Mouse (Mus musculus) kidney, adult 2 months (tissue): Measurements from ENCODE around the gene Ppp1r1c. TPM values are rescaled to one million over a fixed set of nuclear protein-coding genes. Genes with fewer than 3 reads are reported as not detected.

Source experiments
- DNase-seq: peaks from one replicate; pipeline ENCODE4 v3.0.0; 2021
- H3K27ac ChIP-seq: fragments of 200-500 bp; 2 replicates; pipeline ENCODE4 v1.5.1; 2012; ENCODE audit warnings: low read depth, low read length, control low read depth, inconsistent platforms; ENCODE audit not compliant: insufficient read depth
- H3K27me3 ChIP-seq: fragments of 200-500 bp; replicated peaks from 2 replicates; pipeline ENCODE4 v1.6.1; 2012; ENCODE audit warnings: mild to moderate bottlenecking, moderate library complexity, low read length, inconsistent platforms; ENCODE audit not compliant: control insufficient read depth, insufficient read depth
- H3K36me3 ChIP-seq: fragments of 200-500 bp; 2 replicates; pipeline ENCODE4 v1.6.1; 2012; ENCODE audit warnings: mild to moderate bottlenecking, moderate library complexity, low read length, inconsistent platforms; ENCODE audit not compliant: control insufficient read depth, insufficient read depth
- H3K4me1 ChIP-seq: fragments of 200-500 bp; 2 replicates; pipeline ENCODE4 v1.6.1; 2011; ENCODE audit warnings: low read length; ENCODE audit not compliant: control insufficient read depth, insufficient read depth
- H3K4me3 ChIP-seq: fragments of 200-500 bp; 2 replicates; pipeline ENCODE4 v1.5.1; 2011; ENCODE audit warnings: mild to moderate bottlenecking, low read depth, low read length, control low read depth; ENCODE audit not compliant: insufficient read depth
- CTCF ChIP-seq: fragments of 200-500 bp; conservative IDR thresholded peaks from 2 replicates; pipeline ENCODE4 v1.5.1; 2011; ENCODE audit warnings: low read depth, mild to moderate bottlenecking, control low read depth, low read length, moderate library complexity, mixed read lengths; ENCODE audit not compliant: insufficient read depth, insufficient read length
- POLR2A ChIP-seq: fragments of 200-500 bp; IDR thresholded peaks from one replicate; pipeline ENCODE4 v1.6.1; 2011; ENCODE audit warnings: low read depth, low read length, control low read depth
- WGBS: fragments of 180-500 bp; shearing (Covaris S2); methylation state at CpG from one replicate; pipeline ENCODE4 v1.1.7; 2018; 5-methylcytosine and 5-hydroxymethylcytosine counted together
- polyA plus RNA-seq: library from polyadenylated mRNA; depleted of rRNA; stranded (reverse); fragments of >200 nt; gene quantifications from 2 replicates; pipeline ENCODE4 v1.2.3, GENCODE M21; 2012; rRNA removed

Ppp1r1c gene
- not detected in 2 replicates for polyA plus RNA-seq

DNA sequence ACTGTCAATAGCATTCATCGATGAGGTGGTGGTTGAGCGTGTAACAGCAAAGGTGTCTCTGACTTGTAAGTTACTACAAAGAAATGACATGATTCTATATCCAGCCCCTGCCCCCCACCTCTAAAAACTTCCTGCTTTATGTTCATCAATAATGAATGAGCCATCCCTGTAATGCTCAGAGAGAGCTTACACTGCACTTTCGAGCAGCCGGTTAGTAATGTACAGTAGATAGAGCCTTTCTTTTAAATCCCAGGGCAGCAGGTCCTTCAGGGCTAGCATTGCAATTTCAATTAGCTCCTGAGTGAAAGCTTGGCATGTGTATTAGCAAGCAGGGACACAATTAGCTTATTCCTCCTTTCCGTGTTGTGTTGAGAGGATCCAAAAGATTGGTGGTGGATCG, at the start of gene Ppp1r1c:
Gene Ppp1r1c, plus strand, starts transcription at position 206 of the 400 bp plus-strand sequence.
- TF ChIP-seq CTCF (no peak), POLR2A (no peak)
- Histone ChIP-seq H3K4me3 (no peak within 1 kb of the TSS), H3K4me1 (no peaks in the 10 kb centered on the region; the same call in 1 of the 2 replicates), H3K36me3 (no peaks in the 10 kb centered on the region), H3K27me3 (no peaks in the 10 kb centered on the region), H3K27ac (no peak within 1 kb of the TSS)
- WGBS: 86% methylated on average over 6 of the region's 6 CpGs
- no peak for DNase-seq

DNA sequence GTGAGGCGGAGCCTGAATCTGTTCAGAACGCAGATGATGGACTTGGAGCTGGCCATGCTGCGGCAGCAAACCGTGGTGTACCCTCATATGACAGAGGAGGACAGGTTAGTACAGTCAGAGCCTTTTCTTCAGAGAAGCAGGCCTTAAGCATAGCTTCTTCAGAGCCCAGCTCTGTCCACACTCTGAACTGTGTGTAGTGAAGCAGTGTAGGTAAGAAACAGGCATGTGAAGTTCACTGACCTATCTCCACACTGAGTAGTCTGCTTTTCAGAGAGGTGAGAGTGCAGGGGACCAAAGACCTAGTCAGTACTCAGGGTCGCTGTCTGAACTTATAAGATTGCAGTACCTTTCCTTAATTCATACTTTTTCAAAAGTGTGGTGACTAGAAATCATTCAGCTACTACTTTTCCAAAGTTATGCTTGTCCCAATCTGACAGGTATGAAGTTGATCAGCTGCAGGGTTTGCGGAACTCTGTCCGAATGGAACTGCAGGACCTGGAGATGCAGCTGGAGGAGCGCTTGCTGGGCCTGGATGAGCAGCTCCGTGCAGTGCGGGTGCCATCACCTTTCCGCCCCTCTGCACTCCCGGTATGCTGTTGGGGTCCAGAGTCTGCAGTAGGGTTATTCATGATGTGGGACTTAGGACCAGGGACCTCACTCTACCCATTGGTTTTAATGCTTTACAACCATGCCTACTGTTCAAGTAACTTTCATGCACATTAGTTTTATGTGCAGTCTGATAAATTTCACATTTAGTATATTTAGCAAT, 47.0 kb upstream of the Ppp1r1c start:
- peak overlapping the region; percentile 82 for H3K27ac ChIP-seq
- DNase-seq: peak; percentile 88

DNA sequence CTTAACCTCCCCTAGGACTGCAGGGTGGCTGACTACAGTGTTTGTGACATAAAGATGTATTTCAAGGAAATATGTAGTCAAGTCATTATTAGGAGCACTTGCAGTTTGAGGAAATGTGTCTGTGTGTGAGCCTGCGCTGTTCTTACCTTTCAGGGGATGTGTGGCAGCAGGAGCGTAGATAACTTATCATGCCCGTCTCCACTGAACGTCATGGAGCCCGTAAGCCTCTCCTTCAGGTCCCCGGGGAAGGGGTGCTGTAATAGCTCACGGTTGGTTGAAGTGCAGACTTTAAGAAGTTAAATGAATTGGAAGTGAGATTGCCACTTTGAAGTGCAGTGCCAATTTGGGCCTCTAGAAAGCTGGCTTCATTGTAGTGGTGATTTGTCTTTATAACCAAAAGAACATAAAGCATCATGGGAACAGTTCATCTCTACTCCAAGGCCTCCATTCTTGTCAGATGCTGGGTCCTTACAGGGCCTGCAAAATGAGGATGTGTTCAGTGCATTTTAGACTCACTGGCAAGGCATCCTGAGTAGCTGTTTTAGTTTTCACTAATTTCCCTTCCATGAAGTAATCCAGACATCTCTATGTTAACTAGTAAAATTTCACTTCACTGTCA, 46.0 kb upstream of the Ppp1r1c start:
- no peak for DNase-seq
- peaks cover 40% of the 10 kb centered on the region for H3K4me1 ChIP-seq
- H3K27me3 ChIP-seq: no peaks in the 10 kb centered on the region
- peak overlapping the region; percentile 4; the same call in 1 of the 2 replicates for H3K27ac ChIP-seq
- 53% methylated on average over 7 of the region's 7 CpGs for WGBS
- TF ChIP-seq POLR2A: no peak
- peaks cover 25% of the 10 kb centered on the region for H3K36me3 ChIP-seq
- H3K4me3 ChIP-seq: no peak overlapping the region

More for the DNA sequence above, 47.0 kb upstream of the Ppp1r1c start:
- TF ChIP-seq CTCF (no peak), POLR2A (no peak)
- Histone ChIP-seq H3K4me1 (peaks cover 35% of the 10 kb centered on the region), H3K27me3 (no peaks in the 10 kb centered on the region), H3K4me3 (no peak overlapping the region), H3K36me3 (peaks cover 25% of the 10 kb centered on the region)
- WGBS: 53% methylated on average over 12 of the region's 12 CpGs

DNA sequence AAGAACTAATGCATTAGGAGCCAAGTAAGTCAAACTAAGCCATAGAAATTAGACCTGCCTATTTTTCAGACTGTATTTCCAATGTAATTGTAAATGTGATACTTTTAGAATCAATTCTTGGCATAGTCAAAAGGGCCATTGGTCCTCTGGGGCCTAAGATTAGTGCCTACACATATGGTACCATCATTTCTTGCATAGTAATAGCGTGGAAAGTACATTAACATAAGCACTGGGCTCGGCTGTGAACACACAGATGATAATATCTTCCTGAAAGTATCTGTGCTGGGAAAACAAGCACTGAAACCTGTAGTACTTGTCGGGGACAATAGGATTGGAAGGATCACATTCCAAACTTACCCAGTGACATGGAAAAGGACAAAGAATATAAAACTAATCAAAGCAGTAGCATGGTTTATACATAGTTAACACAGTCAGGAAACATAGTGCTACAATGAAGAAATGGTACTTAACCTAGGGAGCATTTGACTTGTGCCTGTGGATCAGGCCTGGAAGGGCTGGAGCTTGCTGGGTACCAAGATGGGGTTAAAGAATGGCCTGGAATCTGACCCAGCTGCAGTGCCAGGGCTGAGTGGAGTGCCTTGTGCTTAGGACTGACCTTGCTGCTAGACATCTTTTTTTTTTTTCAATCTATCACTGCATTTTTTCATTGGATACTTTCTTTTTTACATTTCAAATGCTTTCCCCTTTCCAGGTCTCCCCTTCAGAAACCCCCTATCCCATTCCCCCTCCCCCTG, 42.9 kb upstream of the Ppp1r1c start:
- H3K27me3 ChIP-seq: no peaks in the 10 kb centered on the region
- no peak overlapping the region for H3K4me3 ChIP-seq
- H3K4me1 ChIP-seq: peaks cover 20% of the 10 kb centered on the region
- DNase-seq: peak; percentile 78
- no peak overlapping the region for H3K27ac ChIP-seq
- peaks cover 16% of the 10 kb centered on the region for H3K36me3 ChIP-seq
- WGBS: 69% methylated on average over 3 of the region's 3 CpGs
- no peak for TF ChIP-seq POLR2A
- TF ChIP-seq CTCF: no peak

DNA sequence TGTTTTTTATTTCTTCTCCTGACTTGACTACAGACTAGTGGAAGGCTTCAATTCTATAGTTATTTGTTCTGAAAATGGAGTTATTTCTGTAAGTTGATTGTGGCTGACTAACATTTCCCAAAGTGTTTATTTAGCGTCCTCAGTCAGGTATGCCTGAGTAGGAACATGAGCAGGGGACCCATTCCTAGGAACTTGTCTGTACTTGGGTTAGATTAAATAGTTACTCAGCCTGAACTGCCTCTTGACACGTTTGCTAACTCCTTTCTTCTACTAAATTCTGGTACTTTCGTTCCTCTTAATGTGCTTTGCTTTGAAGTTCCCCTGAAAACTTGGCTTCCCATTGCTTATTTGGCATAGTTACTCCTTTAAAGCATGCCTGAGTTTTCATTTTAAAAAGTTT, 42.1 kb upstream of the Ppp1r1c start:
- no peak overlapping the region for H3K4me3 ChIP-seq
- WGBS: 29% methylated on average over 3 of the region's 3 CpGs
- DNase-seq: no peak
- peak overlapping the region; percentile 64 for H3K27ac ChIP-seq
- peaks cover 16% of the 10 kb centered on the region; the same call in 1 of the 2 replicates for H3K4me1 ChIP-seq
- H3K27me3 ChIP-seq: no peaks in the 10 kb centered on the region
- TF ChIP-seq POLR2A: no peak
- TF ChIP-seq CTCF: no peak
- H3K36me3 ChIP-seq: peaks cover 11% of the 10 kb centered on the region

DNA sequence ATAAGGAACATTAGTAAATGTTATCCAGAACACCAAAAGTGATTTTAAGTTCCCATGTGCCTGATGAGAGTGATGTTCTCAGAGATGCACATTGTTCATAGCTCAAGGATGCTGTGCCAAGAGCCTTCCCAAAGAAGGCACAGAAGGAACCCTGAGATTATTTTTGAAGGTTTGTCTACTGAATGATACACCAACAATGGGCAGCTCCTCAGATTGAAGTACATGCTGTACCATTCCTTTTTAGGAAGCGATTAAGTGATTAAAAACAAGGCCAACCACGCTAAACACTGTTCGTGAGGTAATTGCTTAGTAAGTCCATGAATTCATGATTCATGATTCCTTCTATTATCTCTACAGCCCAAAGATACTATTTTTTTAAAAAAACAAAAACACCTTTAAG, 32.3 kb upstream of the Ppp1r1c start:
- no peaks in the 10 kb centered on the region for H3K4me1 ChIP-seq
- peaks cover 9% of the 10 kb centered on the region for H3K36me3 ChIP-seq
- no peak for TF ChIP-seq POLR2A
- no peak for TF ChIP-seq CTCF
- no peak overlapping the region for H3K4me3 ChIP-seq
- DNase-seq: no peak
- WGBS: 83% methylated on average over 3 of the region's 3 CpGs
- H3K27me3 ChIP-seq: no peaks in the 10 kb centered on the region
- H3K27ac ChIP-seq: no peak overlapping the region

DNA sequence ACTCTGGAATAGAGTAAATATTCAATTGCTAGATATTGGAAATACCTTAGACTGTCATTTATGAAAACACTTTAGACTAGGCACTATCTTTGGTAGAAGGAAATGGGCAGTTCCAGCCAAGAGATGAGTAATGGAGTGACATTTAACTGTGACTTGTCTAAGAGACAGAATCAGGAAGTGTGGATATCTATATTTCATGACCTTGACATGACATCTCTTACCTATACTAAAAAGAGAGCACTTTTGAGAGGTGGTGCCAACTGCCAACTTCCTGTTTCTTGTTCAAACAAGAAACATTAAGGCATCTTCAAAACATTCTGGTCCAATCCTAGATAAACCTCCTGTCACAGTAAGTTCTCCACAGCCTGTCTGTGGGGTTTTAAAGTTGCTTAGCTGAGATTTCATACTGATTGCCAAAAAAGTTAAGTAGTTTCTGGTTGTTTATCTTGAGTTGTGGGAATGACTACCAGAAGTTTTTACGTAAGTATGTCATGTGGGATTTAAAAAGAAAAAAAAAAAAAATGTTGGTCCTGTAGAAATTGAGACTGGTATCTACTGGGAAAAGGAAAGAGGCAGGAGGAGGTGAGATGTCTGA, 29.8 kb upstream of the Ppp1r1c start:
- Histone ChIP-seq H3K4me3 (no peak overlapping the region), H3K27ac (no peak overlapping the region), H3K27me3 (no peaks in the 10 kb centered on the region), H3K36me3 (peaks cover 3% of the 10 kb centered on the region), H3K4me1 (no peaks in the 10 kb centered on the region)
- 68% methylated on average over 1 of the region's 1 CpGs for WGBS
- TF ChIP-seq CTCF (no peak), POLR2A (no peak)
- no peak for DNase-seq
